Mouse (Mus musculus) ZHBTc4 (cell line): ENCODE results near the gene Trim8.

Source experiments
- DNase-seq: peaks from one replicate; pipeline ENCODE4 v3.0.0-alpha.2; 2011; ENCODE audit warnings: low read depth, low spot score

Gene Trim8

GRCm38 (mm10) chr19:46504085-46504552 is 2.6 kb downstream of the Trim8 start:
- no peak for DNase-seq

GRCm38 (mm10) chr19:46504822-46505417 is 3.4 kb downstream of the Trim8 start:
- DNase-seq = no peak

- DNase-seq = no peak
Measured at GRCm38 (mm10) chr19:46505646-46506371, 4.3 kb downstream of the Trim8 start.

DNA sequence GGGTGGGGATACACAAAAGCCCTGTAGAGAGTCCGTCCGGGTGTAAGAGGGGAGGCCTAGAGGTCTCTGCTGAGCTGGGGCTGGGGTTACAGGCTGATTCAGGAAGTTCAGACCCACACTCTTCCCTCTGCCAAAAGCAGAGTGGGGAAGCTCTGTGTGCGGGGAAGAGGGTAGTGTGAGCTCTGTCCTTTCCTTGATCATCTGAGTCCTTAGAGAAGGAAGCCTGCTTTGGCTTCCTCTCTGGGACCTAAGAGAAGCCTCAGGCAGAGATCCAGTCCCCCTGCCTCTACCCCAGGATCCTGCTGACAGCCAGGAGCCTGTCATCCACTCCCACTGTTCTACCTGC is 4.8 kb downstream of the Trim8 start:
- DNase-seq = no peak

GRCm38 (mm10) chr19:46507181-46507581 is 5.7 kb downstream of the Trim8 start:
- no peak for DNase-seq

DNA sequence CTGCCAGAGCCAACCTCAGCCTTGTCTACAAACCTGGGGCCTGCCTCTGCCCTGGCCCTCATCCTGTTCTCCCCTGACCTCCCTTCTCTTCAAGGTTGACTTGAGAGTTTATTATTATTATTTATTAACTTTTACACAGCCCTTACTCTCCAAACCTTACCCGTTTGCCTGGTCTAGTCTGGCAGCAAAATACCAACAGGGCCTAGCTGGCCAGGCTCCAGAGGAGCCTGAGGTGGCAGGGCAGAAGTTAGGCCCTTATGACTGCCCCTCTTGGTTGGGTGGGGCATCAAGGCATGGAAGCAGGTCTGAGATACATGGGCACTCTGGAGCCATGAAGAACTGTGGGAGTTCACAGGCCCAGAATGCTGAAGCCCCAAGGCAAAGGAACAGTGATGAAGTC is 6.3 kb downstream of the Trim8 start:
- no peak for DNase-seq

- no peak for DNase-seq
Measured at GRCm38 (mm10) chr19:46508738-46509137, 7.2 kb downstream of the Trim8 start.

- DNase-seq = no peak
Measured at GRCm38 (mm10) chr19:46509202-46509601, 7.7 kb downstream of the Trim8 start.

- no peak for DNase-seq
Measured at GRCm38 (mm10) chr19:46509736-46510135, 8.2 kb downstream of the Trim8 start.

DNA sequence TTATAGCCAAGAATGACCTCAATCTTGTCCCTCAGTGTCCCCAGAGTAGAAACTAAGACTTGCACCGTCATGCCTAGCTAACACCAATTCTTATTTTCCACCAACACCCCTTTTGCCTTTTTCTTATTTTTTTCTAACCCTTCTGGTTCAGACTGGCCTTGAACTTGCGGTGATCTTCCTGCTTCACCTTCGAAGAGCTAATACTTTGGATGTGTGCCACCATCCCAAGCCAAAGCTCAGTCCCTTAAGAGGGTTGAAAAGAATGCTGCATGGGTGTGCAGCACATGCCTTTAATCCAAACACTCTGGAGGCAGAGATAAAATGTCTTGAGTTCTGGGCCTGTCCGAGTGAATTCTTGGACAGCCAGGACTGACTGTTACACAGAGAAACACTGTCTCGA is 8.9 kb downstream of the Trim8 start:
- DNase-seq = no peak

- peak; percentile 93 for DNase-seq
Measured at GRCm38 (mm10) chr19:46510824-46511223, 9.3 kb downstream of the Trim8 start.

- no peak for DNase-seq
Measured at GRCm38 (mm10) chr19:46511263-46511662, 9.8 kb downstream of the Trim8 start.

DNA sequence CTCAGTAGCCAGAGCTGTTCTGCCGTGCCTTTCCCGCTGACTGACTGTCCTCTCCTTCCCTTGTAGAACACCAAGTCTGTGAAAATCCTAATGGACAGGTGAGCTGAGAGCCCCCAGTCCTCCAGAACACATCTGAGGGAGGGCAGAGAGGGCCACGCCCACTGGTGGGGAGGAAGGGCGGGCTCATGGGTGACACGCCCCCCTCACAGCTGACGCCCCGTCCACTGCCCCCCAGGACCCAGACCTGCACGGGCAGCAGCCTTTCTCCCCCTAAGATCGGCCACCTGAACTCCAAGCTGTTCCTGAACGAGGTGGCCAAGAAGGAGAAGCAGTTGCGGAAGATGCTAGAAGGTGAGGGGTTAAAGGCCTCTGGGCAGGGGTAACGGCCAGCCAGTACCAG is 12.9 kb downstream of the Trim8 start:
- no peak for DNase-seq

DNA sequence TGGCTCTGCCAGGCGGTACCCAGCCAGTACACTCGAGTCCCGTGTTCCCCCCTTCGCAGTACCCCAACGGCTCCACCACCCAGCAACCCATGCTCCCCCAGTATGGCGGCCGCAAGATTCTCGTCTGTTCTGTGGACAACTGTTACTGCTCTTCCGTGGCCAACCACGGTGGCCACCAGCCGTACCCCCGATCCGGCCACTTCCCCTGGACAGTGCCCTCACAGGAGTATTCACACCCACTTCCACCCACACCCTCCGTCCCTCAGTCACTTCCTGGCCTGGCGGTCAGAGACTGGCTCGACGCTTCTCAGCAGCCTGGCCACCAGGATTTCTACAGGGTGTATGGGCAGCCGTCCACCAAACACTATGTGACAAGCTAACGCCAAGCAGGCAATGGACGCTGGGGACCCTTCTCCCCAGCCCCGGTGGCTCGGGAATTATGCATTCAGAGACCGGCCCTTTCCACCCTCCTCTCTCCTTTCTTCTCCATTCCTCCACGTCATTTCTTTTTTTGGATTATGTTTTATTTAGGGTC is 13.9 kb downstream of the Trim8 start:
- no peak for DNase-seq

GRCm38 (mm10) chr19:46516667-46517528 is 15.4 kb downstream of the Trim8 start:
- no peak for DNase-seq

- DNase-seq = no peak
Measured at GRCm38 (mm10) chr19:46517529-46518351, 16.2 kb downstream of the Trim8 start.

- DNase-seq = peak; percentile 87
Measured at GRCm38 (mm10) chr19:46518352-46518787, 16.9 kb downstream of the Trim8 start.

DNA sequence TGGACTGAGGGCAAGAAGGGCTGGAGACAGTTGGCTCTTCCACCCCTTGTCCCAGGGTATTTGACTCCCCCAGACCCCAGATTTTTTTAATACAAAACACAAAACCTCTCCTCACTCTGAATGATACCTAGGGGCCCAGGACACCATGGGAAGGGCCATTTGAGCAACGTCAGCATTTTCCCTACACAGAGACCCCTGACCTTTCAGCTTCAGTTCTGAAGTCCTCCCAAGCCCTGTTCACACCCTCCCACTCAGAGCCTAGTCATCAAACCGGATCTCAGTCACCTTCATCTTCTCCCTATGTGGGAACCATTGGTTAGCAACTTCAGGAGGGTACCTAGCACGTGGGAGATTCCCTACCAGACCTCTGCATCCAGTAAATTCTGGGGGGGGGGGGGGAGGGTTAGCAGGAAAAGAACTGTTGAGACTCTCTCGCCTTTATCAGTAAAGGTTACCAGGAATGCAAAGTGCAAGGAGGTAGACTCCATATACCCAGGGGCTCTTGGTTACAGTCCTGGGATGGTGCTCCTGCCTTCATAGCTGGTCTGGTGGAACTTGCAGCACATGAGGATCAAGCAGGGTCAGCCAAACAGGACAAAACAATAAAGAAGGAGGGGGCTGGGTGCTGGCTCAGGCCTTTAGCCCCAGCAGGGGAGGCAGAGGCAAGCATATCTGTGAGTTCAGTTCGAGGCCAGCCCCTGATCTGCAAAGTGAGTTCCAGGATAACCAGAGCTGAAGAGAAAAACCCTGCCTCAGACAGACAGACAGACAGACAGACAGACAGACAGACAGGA is 17.5 kb downstream of the Trim8 start:
- DNase-seq = no peak

GRCm38 (mm10) chr19:46521698-46522097 is 20.2 kb downstream of the Trim8 start:
- DNase-seq = no peak

GRCm38 (mm10) chr19:46522433-46523044 is 21.0 kb downstream of the Trim8 start:
- DNase-seq = no peak
